28 mouse cellular contexts compared by ENCODE assay signal in the genomic region with DNA sequence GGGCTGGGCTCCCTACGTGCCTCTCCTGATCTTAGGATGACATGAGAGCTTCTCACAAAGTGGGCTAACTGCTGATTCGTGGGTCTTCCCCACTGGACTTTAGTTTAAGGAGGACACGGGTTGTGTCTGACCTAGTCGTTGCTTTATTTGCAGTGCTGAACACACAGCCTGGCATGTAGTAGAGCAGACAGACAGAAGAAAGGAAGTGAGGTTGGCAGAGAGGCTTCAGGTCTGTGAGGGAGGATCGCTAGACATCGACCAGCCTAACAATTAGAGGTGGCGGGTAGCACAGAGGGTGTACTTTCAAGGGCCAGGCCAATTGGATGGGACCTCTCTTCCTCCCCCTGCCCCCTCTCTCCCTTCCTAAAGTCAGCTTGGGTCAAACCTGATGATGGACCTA. TPM values are rescaled to one million over a fixed set of nuclear protein-coding genes. Genes with fewer than 3 reads are reported as not detected.
"Had no signal": no experiment of that assay in that cellular context is flagged by ENCODE, and none has a peak within 500 bp of the region (broad histone marks: within the 10 kb centered on the region; RNA-seq: fewer than 3 reads in every experiment).

No protein-coding gene starts in this region.

- H3K36me3 ChIP-seq: hindbrain, embryonic 10.5 days; limb, embryonic 10.5 days; liver, embryonic 13.5 days; liver, embryonic 15.5 days had no signal

- H3K4me3 ChIP-seq: heart, embryonic 10.5 days; heart, embryonic 12.5 days; hindbrain, embryonic 10.5 days; hindbrain, embryonic 12.5 days; intestine, embryonic 15.5 days; layer of hippocampus, adult 2 months; left cerebral cortex, adult 2 months; limb, embryonic 10.5 days; limb, embryonic 12.5 days; liver, embryonic 13.5 days; liver, embryonic 15.5 days had no signal

- H3K4me2 ChIP-seq: heart, embryonic 12.5 days; hindbrain, embryonic 12.5 days; hindbrain, embryonic 14.5 days; intestine, embryonic 15.5 days; limb, embryonic 12.5 days; liver, embryonic 11.5 days; liver, embryonic 13.5 days; liver, embryonic 15.5 days had no signal

- DNase-seq: gastrocnemius, postnatal 10 days; gastrocnemius, postnatal 25 days; heart, adult 18-20 months; heart, postnatal 10 days; heart, postnatal 4 days; kidney, adult 18-20 months; kidney, adult 8-10 months; kidney, postnatal 10 days; kidney, postnatal 4 days; liver; liver, embryonic 13.5 days; liver, postnatal 0 days had no signal

- H3K27me3 ChIP-seq: heart, embryonic 12.5 days; intestine, embryonic 15.5 days had no signal

- H3K9me3 ChIP-seq: heart, embryonic 10.5 days; heart, embryonic 12.5 days; hindbrain, embryonic 10.5 days; hindbrain, embryonic 12.5 days; intestine, embryonic 15.5 days; limb, embryonic 10.5 days; limb, embryonic 12.5 days; liver, embryonic 13.5 days; liver, embryonic 15.5 days had no signal

- H3K9ac ChIP-seq: heart, embryonic 12.5 days; hindbrain, embryonic 12.5 days; hindbrain, embryonic 14.5 days; intestine, embryonic 15.5 days; limb, embryonic 12.5 days; liver, embryonic 13.5 days; liver, embryonic 15.5 days; liver, postnatal 0 days had no signal

- ATAC-seq: hindbrain, embryonic 16.5 days; inflammation-experienced regulatory T-cells, adult 6 months; intestine, embryonic 15.5 days; intestine, postnatal 0 days; liver, postnatal 0 days had no signal

- H3K27ac ChIP-seq: heart, embryonic 10.5 days; hindbrain, embryonic 10.5 days; hindbrain, embryonic 12.5 days; hindbrain, embryonic 14.5 days; intestine, embryonic 15.5 days; layer of hippocampus, adult 2 months; left cerebral cortex, adult 2 months; limb, embryonic 10.5 days; limb, embryonic 12.5 days; liver, embryonic 13.5 days; liver, embryonic 15.5 days had no signal

RNA-seq across cellular contexts. Expression of a gene that starts 33.0 kb away (rescaled TPM):
- total RNA-seq: granulocyte monocyte progenitor cell, adult 5-6 weeks had no signal
